In the genomic region with DNA sequence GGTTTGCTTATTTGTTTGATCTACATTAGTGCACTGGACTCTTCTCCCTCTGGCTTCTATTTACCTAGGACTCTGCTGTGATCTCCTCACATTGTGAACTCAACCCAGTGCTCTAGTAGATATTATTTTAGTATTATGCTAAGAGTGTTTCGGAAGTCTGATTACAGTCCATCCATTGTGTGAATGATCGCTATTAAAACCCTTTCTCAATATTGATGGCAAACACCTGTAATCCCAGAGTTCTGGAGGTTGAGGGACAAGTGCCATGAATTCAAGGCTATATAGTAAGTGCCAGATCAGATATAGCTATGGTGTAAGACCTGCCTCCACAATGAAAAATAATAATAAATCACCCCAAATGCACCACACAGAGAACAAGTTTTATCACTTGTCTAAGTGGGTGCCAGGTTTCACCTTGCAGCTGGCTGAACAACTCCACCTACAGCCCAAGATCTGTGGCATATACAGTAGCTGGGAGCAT, we compare ENCODE assay signal across 21 mouse cellular contexts. TPM values are rescaled to one million over a fixed set of nuclear protein-coding genes. Genes with fewer than 3 reads are reported as not detected.
DNase-seq lines count a peak whose midpoint lies in the region; ATAC-seq and TF ChIP-seq lines count a peak whose summit lies in the region.
"Had no signal": no experiment of that assay in that cellular context is flagged by ENCODE, and none has a peak within 500 bp of the region (broad histone marks: within the 10 kb centered on the region; RNA-seq: fewer than 3 reads in every experiment).

No protein-coding gene starts in this region.

- no peaks in the 10 kb centered on the region for H3K27me3 ChIP-seq in stomach, postnatal 0 days (ENCODE audit: control insufficient read depth, insufficient read depth, low read length)
- H3K27me3 ChIP-seq: CH12.LX had no signal

- peak; percentile 19; the same call in 1 of the 2 replicates for TF ChIP-seq CTCF in stomach, postnatal 0 days (IDR thresholded peaks at IDR 0.05; ENCODE audit: low read depth)

- no peaks in the 10 kb centered on the region for H3K4me1 ChIP-seq in stomach, postnatal 0 days (replicated peaks; ENCODE audit: control insufficient read depth, insufficient read depth)

- no peak overlapping the region for H3K4me2 ChIP-seq in stomach, postnatal 0 days (replicated peaks; ENCODE audit: low read depth)

- 66% methylated on average over 2 of the region's 2 CpGs for WGBS in stomach, postnatal 0 days

- H3K27ac ChIP-seq in stomach, postnatal 0 days (replicated peaks): no peak overlapping the region

- peak; percentile 60; the same call in 1 of the 2 replicates for ATAC-seq in stomach, postnatal 0 days (ENCODE audit: low FRiP score, low TSS enrichment)
- ATAC-seq: activated CD4-positive, CD25-positive, alpha-beta regulatory T cell, adult 4 months; CD4-positive, CD25-positive, alpha-beta regulatory T cell, adult 4 months; Patski had no signal

- H3K4me3 ChIP-seq in stomach, postnatal 0 days (ENCODE audit: low read depth, low read length): no peak overlapping the region

- no peaks in the 10 kb centered on the region for H3K9me3 ChIP-seq in stomach, postnatal 0 days (ENCODE audit: control insufficient read depth, low read length)

- TF ChIP-seq EP300 in stomach, postnatal 0 days (optimal IDR thresholded peaks at IDR 0.05): no peak

- H3K36me3 ChIP-seq in stomach, postnatal 0 days (ENCODE audit: control insufficient read depth, insufficient read depth, low read length): no peaks in the 10 kb centered on the region
- H3K36me3 ChIP-seq: G1E had no signal

- no peak overlapping the region for H3K9ac ChIP-seq in stomach, postnatal 0 days (ENCODE audit: low read length)

- peak; percentile 100 for DNase-seq in fat pad, adult 2 months (ENCODE audit: extremely low read depth, low read depth, low spot score)
- DNase-seq in gonadal fat pad, adult 2 months (ENCODE audit: low read depth): peak; percentile 98
- no peak for DNase-seq in stomach, postnatal 0 days (ENCODE audit: low spot score)
- no peak for DNase-seq in gastrocnemius, postnatal 10 days
- no peak for DNase-seq in cerebellum, postnatal 10 days
- DNase-seq in lung, postnatal 14 days: no peak
- DNase-seq: adrenal gland, adult 2 months; adrenal gland, adult 8-10 months; adrenal gland, postnatal 10 days; adrenal gland, postnatal 14 days; adrenal gland, postnatal 25 days; adrenal gland, postnatal 36 days; B cell, adult 2 months; cerebellum, adult 11 months; cerebellum, adult 11-12 months; cerebellum, adult 18-20 months had no signal

RNA-seq across cellular contexts. Expression of a gene that starts 33.6 kb away (rescaled TPM):
- 90.7 and 99.5 TPM in 2 replicates for polyA plus RNA-seq in gonadal fat pad, adult 2 months (2012; rRNA removed)
- polyA plus RNA-seq in stomach, postnatal 0 days (2015; fragmentation: Nextera tagmentation; extraction: Ambion mirVana): 13.7 and 16.1 TPM in 2 replicates
- 10 to 100 TPM; 22.2 to 28.2 TPM for total RNA-seq in gastrocnemius, postnatal 10 days (2021)
- polyA plus RNA-seq: G1E had no signal

RNA-seq across cellular contexts. Expression of a gene that starts 48.8 kb away (rescaled TPM):
- polyA plus RNA-seq in gonadal fat pad, adult 2 months (2012; rRNA removed): 167 and 205 TPM in 2 replicates
- polyA plus RNA-seq in stomach, postnatal 0 days (2015; fragmentation: Nextera tagmentation; extraction: Ambion mirVana): 31.8 and 35.7 TPM in 2 replicates
- total RNA-seq in gastrocnemius, postnatal 10 days (2021): 10 to 100 TPM; 16.6 to 17.2 TPM

Comparison
In these comparisons a context has a peak if more than half of its experiments do, and no peak if none do; other contexts are left out.
1. DNase-seq: peak in fat pad, adult 2 months (single experiment) and gonadal fat pad, adult 2 months (single experiment); none in stomach, postnatal 0 days (single experiment), gastrocnemius, postnatal 10 days (single experiment), cerebellum, postnatal 10 days (0 of 2) and lung, postnatal 14 days (single experiment).